Mouse (Mus musculus): ENCODE results near the gene Mob3b. TPM values are rescaled to one million over a fixed set of nuclear protein-coding genes. Genes with fewer than 3 reads are reported as not detected.

The Mob3b gene
- total RNA-seq, 2 experiments from 2014 or later: 12.4 to 24.1 TPM

- peak; percentile 43; the same call in 1 of the 2 replicates for ATAC-seq (ENCODE audit: poor library complexity, severe bottlenecking)
Measured at GRCm38 (mm10) chr4:35117144-35117543, 40.1 kb downstream of the Mob3b start.

DNA sequence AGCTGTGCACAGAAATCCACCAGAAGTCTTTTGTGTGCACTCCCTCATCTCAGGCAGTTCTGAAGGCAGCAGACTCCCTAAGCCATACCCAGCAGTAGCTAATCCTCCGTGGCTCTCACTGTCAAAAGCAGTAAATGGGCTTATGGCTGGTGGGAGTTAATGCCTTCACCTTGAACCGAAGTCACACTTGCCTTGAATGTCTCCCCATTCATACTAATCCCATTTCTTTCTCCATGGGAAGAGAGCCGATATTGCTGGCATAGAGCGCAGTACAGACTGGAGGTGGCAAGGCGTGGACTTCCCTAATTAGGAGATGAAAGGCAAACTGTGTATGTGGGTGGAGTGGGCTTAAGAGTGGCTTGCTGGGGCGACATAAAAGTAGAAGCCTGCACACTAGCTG, 41.4 kb downstream of the Mob3b start:
- ATAC-seq (ENCODE audit: poor library complexity, severe bottlenecking): no peak

DNA sequence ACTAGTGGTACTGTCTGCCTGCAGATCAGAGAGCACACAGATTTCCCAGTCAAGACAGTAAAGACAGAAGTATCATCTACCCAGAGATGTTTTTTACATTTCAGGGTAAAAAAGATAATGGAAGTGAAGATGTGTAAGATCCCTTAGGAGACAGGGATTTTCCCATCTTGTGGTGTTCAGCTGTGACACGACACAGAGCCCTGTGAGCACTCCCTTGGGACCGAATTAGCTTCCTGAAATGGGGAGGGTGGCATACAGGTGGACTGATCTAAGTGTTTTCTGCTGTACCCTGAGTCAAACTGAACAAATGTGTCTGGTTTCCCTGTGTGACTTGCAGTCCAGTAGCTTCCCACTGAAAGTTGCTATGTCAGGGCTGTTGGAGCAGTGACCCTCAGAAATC, 42.3 kb downstream of the Mob3b start:
- no peak for ATAC-seq (ENCODE audit: poor library complexity, severe bottlenecking)

- no peak for ATAC-seq (ENCODE audit: poor library complexity, severe bottlenecking)
Measured at GRCm38 (mm10) chr4:35113516-35114248, 43.6 kb downstream of the Mob3b start.

DNA sequence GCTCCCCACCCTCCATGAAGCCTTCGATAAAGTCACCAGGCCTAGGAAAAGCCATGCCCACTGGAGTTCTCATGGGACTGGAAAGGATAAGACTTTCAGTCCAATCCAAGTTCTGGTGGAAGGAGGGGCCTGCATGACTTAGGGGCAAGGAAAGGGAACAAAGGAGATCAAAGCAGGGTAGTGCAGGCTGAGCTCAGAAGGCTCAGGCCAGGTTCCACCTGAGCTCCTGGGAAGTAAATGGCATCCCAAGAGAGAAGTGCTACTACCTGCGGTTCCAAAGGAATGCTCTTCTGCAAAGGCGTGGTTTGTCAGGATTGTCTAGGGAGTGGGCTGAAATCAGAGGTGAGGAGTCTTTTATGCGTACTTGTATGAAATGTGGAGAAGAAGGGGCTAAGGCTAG, 44.8 kb downstream of the Mob3b start:
- ATAC-seq (ENCODE audit: poor library complexity, severe bottlenecking): no peak

GRCm38 (mm10) chr4:35105115-35105773, 52.0 kb downstream of the Mob3b start:
- peak; percentile 56 for ATAC-seq (ENCODE audit: poor library complexity, severe bottlenecking)

DNA sequence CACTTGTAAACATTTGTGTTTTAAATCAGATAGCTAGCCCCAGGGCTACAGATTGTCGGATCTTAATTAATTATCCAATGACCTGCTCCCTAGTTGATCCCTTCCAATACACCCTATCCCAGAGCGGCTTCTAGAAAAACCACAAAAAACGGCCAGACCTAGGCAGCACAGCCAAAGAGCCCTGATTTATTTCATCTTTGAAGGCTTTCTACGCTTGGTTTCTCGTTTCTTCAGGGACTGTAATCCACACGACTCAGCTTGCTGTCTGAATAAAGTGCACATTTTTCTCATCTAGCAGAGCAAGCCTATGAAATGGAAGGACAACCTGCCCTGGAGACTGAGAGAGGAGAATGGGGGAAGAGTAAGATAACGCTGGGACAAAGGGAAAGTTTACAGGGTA, 56.1 kb downstream of the Mob3b start:
- ATAC-seq (ENCODE audit: poor library complexity, severe bottlenecking): no peak

DNA sequence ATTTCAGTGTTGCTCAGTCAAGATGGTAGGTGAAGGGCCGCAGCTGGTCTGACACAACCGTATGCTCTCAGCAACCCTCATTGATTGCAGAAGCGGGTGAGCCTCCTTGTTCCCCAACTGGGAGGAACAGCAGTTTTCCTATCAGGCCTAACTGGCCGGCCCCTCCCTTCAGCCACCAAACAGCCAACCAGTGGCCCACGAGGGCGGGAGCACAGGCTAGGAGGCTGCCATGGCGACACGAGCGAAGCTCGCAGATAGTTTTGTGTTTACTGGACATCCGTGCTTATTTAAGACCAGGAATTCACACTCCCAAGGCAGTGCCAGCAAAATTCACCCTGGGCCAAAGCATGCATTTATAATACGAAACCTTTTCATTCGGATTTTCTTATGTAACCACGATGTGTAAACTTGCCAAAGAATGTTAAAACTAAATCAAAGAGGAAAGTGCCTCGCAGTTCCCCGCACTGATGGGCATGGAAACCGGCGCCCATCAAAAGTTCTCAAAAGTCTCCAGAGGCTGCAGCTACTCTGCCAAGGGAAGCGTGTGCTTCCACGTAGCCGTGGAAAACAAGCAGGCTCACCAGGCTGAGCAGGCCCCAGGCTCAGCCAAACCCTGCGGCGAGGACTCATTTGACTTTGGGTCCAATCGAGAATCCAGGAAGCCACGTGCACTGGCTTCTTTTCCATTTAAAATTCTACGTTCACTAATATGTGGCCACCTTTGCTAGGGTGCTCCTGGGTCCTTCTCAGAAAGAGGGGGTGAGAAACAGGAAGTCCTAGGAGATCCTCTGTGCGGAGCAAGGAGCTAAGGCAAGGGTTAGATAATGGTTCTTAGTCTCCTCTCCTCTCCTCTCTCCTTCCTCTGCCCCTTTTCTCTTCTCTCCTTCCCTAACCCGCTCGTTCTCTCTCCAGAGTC, 57.2 kb downstream of the Mob3b start:
- ATAC-seq (ENCODE audit: poor library complexity, severe bottlenecking): peak; percentile 94

DNA sequence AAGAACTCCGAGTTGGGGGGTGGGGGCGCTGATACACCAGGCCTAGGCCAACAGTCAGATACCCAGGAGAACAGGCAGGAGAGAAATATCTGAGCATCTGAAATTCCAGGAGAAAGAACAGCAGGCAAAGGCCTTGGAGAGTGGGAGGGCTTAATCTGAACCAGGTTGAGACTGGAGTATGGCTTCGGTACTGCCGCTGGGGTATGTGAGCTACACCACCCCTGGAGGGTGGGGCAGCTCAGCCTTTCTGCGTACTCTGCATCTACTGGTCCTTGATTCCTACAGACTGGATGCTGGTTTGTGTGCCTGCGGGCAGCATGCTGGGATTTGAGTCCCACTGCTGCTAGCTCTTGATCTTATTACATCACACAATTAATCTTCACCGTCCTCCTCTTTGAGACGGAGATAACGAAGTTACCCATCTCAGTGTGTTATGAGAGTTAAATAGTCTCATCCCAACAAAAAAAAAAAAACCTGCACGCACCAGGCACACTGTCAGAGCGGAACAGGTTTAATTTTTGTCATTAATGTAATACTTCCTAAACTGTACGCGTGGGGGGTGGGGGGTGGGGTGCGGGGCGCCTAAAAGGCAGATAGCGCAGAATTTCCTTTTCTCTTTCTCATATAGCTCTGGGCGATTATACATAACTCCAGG, 57.9 kb downstream of the Mob3b start:
- ATAC-seq (ENCODE audit: poor library complexity, severe bottlenecking): no peak

DNA sequence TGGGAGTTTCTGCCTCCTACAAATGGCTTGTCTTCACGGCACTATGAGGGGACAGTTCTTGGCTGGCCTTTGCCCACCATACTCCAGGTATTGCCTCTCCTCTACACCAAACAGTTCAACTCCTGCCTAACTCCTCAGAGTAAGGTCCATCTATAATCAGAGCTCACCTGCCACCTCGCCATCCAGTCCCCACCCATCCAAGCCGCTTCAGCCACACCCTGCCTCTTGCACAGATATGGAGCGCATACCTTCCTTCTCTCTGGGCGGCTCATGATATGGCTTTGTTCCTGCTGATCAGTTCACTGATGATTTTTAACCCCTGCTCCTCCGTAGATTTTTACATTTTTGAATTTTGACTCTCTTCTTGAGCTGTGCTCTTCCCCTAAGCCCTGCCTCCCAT, 58.7 kb downstream of the Mob3b start:
- ATAC-seq (ENCODE audit: poor library complexity, severe bottlenecking): no peak

DNA sequence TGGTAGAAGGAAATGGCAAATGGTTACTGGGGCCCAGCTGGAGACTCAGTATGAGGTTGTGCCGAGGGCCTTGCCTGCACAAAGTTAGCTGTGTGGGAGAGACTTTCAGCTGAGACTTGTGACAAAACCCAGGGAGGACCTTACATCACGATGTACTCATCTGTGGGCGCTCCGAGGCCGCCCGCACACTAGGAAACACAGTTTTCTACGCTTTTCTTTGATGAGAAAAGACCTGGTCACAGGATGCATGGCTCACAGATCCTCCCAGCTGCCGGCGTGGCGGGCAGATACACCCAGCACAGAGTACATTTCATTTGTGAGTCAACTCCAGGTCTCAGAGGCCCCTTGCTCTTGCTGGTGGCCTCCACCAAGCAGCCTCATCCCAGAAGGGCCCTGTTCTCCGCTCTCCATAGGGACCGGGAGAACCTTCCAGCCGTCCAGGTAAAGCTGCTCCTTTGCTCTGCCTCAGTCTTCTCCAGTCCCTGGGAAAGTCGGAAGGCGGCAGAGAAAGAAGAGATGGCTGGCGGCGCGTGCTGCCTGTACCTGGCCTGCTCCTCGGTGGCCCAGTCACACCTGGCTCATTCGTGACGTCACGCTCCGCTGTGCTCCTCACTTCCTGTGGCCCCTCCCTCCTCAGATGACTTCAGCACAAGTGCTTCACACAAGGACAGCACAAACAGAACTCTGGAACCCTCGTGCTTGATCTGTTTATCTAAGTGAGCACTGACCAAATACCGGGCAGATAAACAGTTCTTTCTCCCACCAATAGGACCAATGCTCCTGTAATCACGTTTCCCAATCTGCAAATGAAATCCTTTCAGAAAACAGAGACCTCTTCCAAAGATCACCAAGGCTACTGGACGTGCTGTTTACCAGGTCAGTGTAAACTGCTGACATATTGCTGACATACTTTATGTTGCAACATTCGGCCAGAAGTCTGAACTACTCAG, 60.8 kb downstream of the Mob3b start:
- ATAC-seq (ENCODE audit: poor library complexity, severe bottlenecking): peak; percentile 41

GRCm38 (mm10) chr4:35092457-35092856, 64.8 kb downstream of the Mob3b start:
- ATAC-seq (ENCODE audit: poor library complexity, severe bottlenecking): no peak

DNA sequence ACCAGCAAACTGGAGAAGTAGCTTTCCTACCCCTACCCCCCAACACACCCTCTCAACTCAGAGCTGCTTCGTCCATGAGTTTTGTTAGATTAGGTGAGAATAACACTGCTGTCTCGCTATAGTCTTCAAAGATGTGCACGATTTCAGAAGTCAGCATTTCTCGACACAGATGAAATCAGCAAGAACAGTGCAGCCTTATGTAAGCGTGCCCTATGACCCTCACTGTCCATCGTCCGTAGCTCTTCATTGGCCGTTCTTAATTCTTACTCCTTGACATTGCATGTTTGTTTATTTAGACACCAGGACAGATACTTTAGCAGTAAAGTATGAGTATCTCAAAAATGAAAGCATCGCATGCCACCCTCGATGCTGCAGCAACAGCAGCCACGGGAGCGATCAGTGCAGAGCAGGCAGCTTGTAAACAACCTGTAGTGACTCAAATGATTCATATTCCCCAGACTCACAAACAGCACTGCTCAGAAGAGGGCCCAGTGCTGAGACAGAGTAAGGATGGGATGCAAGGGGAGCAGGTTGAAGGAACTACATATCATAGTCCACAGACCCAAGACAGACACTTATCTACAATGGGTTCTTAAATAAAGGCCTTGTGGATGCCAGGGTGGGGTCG, 66.0 kb downstream of the Mob3b start:
- no peak for ATAC-seq (ENCODE audit: poor library complexity, severe bottlenecking)

DNA sequence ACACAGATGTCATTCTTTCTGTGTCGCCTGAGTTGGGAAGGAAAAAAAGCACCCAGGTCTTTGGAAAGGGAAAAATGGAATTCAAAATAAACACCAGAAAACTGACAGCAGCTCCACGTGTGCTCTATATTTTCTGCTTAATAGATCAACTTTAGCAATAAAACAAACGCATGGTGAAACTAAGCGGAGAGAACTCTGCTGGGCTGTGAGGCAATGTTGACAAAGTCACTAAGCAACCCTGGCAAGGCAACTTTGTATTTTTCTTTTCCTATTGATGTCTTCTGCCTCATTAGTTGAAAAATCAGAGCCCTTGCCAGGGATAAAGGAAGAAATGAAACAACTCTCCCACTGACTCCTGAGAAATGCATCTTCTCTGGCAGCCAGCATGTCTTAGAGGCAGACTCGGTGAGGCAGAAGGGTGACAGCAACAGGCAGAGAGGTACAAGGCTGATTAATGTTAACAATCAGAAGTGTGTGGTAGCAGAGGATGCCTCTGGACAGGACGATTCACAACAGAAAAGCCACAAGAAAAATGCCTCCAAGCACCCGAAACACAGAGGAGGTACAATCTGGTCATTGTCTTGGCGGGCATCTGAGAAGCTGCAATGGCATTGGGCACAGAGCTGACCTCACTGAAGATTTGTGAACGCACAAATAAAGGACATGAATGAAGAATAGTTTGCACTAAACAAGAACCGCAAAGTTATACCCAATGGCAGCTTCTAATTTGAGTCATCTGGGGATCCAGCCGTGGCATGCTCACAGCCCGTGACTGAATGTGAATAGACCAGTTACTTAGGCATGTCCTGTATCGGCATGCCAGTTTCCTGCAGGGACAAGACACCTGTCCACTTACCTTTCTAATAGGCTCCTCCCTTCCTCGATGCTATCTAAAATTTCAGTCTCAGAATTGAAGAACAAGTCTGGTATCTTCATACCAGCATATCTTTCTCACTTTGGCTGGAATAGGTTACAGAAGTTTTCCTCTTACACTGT, 67.7 kb downstream of the Mob3b start:
- ATAC-seq (ENCODE audit: poor library complexity, severe bottlenecking): no peak

DNA sequence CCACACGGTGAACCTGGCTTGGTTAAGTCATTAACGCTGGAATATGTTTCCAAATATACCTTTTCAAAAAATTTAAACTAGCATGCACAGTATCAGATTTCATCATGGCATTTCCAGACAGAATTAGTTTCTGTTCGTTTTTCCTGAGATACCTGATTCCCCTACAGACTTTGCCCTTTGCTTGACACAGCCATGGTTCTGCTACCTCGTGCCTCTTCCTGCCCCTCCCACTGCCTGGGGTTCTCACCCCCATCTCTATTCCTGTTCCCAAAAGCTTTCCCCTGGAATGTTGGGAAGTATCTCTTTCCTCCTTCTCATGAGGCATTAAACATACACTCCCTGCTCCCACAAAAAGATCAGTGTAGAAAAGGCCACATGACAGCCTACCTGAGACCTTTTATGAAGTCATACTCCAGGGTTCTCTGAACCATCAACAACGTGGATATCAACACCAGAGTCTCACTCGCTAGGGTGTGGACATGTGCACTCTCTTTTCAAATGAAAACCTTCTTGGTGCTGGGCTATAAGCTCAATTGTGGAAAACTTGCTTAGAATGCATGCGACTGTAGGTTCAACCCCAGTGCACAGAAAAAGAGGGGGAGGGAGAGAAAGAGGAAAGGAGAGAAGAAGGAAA, 71.1 kb downstream of the Mob3b start:
- no peak for ATAC-seq (ENCODE audit: poor library complexity, severe bottlenecking)

DNA sequence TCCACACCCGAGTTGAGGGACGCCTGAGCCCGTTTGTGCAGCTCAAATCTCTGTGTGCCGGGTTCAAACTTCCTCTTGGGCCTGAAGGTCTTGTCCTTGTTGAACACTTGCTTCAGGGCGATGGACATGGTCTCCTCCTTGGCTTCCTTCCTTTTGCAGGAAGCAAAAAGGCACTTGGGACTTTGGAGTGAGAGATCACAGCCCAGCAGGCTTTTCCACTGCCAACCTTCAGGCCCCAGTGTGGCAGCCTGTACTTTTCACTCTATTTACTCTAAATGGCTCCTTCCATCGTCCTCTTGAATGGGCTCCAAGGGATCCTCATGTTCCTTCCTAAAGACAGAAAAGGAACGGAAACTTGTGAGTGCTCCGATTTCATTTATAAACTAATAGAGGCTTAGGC, 73.2 kb downstream of the Mob3b start:
- no peak for ATAC-seq (ENCODE audit: poor library complexity, severe bottlenecking)

DNA sequence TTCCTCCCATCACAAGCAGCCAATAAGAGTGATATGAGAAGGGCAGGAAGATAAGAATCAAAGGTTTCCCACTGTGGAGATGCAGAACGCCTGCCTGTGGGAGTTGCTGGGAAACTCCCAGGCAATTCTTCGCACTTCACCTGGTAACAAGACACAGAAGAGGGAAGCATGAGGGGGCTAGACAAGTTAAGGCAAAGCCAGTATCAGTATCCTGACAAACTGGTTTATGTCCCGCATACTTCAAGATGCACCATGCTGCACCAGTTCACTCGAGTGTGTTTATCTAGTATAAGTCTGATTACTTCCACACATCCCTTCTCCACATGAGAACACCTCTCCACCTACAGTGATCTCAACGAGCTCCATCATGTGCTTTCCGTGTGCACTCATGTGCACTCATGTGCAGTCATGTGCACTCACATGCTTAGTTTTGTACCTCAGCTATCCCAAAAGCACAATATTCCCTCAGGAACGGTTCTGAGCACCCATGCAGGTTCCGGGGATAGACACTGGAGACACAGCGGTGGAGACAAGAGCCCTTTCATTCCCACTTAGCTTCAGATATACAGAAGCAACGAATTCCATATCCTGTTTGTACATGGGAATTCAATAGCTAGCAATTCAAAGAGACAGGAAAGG, 74.7 kb downstream of the Mob3b start:
- no peak for ATAC-seq (ENCODE audit: poor library complexity, severe bottlenecking)

All from megakaryocyte, adult 5-6 weeks (primary cell).